Mouse (Mus musculus) kidney, embryonic 15.5 days (tissue): ENCODE results near the gene Apobec2. TPM values are rescaled to one million over a fixed set of nuclear protein-coding genes. Genes with fewer than 3 reads are reported as not detected.

Experiments
- polyA plus RNA-seq: library from polyadenylated mRNA; unstranded; fragments of >200 nt; fragmentation: Nextera tagmentation; extraction: Ambion mirVana; gene quantifications from 2 replicates; pipeline ENCODE4 v1.2.1, GENCODE M21; 2015

Gene Apobec2
- polyA plus RNA-seq, 1 experiment from 2014 or later = 4.2 TPM

Other genes with a start within 250 kb of the Apobec2 start
- gene Trem1, start 200.2 kb downstream of the Apobec2 start, polyA plus RNA-seq = 0.05 and 0.08 TPM in 2 replicates
- not detected in 2 replicates for gene Trem3, start 185.2 kb downstream of the Apobec2 start, polyA plus RNA-seq
- gene Treml4, start 168.6 kb downstream of the Apobec2 start, polyA plus RNA-seq = 0.49 and 0.60 TPM in 2 replicates
- 0.13 and 0.29 TPM in 2 replicates for gene Treml2, start 133.4 kb downstream of the Apobec2 start, polyA plus RNA-seq
- gene B430306N03Rik, start 116.8 kb downstream of the Apobec2 start, polyA plus RNA-seq = 0.23 and 0.39 TPM in 2 replicates
- 2.4 and 2.9 TPM in 2 replicates for gene Trem2, start 86.5 kb downstream of the Apobec2 start, polyA plus RNA-seq
- gene Treml1, start 73.0 kb downstream of the Apobec2 start, polyA plus RNA-seq = 0.60 and 1.3 TPM in 2 replicates
- gene Nfya, start 23.0 kb downstream of the Apobec2 start, polyA plus RNA-seq = 15.8 and 17.8 TPM in 2 replicates
- 72.4 and 74.9 TPM in 2 replicates for gene Oard1, start 22.9 kb downstream of the Apobec2 start, polyA plus RNA-seq
- gene Tspo2, start 18.6 kb upstream of the Apobec2 start, polyA plus RNA-seq = 2.4 and 4.1 TPM in 2 replicates
- gene Unc5cl, start 22.0 kb upstream of the Apobec2 start, polyA plus RNA-seq = 5.6 and 5.7 TPM in 2 replicates